Mouse (Mus musculus) layer of hippocampus, adult 18-20 months (tissue): ENCODE measurements around the gene Rnf168. TPM values are rescaled to one million over a fixed set of nuclear protein-coding genes. Genes with fewer than 3 reads are reported as not detected.

ENCODE experiments used
- DNase-seq, 2 experiments: peaks; one replicate each; pipeline ENCODE4 v3.0.0; 2022; ENCODE audit warnings: low spot score in 2 of 2
- microRNA-seq, 2 experiments: library from miRNA; unstranded; fragments of <30 nt; microRNA quantifications; one replicate each; pipeline ENCODE4 v1.2.0; 2021
- total RNA-seq, 2 experiments: library from RNA; stranded (reverse); gene quantifications; 2 replicates each; pipeline ENCODE4 v1.2.3; 2021

The Rnf168 gene
- total RNA-seq, 2 experiments from 2014 or later = 26.7 to 30.9 TPM

- no peak for DNase-seq
These were observed 35.6 kb downstream of the Rnf168 start for GRCm38 (mm10) chr16:32312859-32313258.

- no peak for DNase-seq
These were observed 39.3 kb downstream of the Rnf168 start for GRCm38 (mm10) chr16:32316601-32317000.

- DNase-seq = no peak
These were observed 46.7 kb downstream of the Rnf168 start for GRCm38 (mm10) chr16:32323953-32324352.

- DNase-seq = no peak
These were observed 53.8 kb downstream of the Rnf168 start for GRCm38 (mm10) chr16:32330876-32331670.

- peak; percentile 97 to 98 for DNase-seq
These were observed 54.8 kb downstream of the Rnf168 start, which contains the start of gene Ubxn7 for GRCm38 (mm10) chr16:32332040-32332555. Gene Ubxn7 (plus strand): TSS chr16:32332257.

- peak; percentile 11 to 47 for DNase-seq
These were observed 55.6 kb downstream of the Rnf168 start for GRCm38 (mm10) chr16:32332556-32333511.

- no peak for DNase-seq
These were observed 57.9 kb downstream of the Rnf168 start for GRCm38 (mm10) chr16:32335146-32335545.

- DNase-seq = no peak
These were observed 58.9 kb downstream of the Rnf168 start for GRCm38 (mm10) chr16:32336026-32336780.

GRCm38 (mm10) chr16:32337001-32337400 is 59.7 kb downstream of the Rnf168 start:
- no peak for DNase-seq

- DNase-seq = no peak
These were observed 63.2 kb downstream of the Rnf168 start for GRCm38 (mm10) chr16:32340451-32340850.

- no peak for DNase-seq
These were observed 68.3 kb downstream of the Rnf168 start for GRCm38 (mm10) chr16:32345521-32345920.

- DNase-seq = no peak
These were observed 73.5 kb downstream of the Rnf168 start for GRCm38 (mm10) chr16:32350776-32351175.

Small RNAs within 50 kb of the gene (microRNA-seq; reads per million reads assigned to microRNA genes)
- gene Mir1946a = 0 reads per million in 2 experiments

Other genes starting within 250 kb of the Rnf168 start
- gene Pak2, start 198.1 kb upstream of the Rnf168 start, total RNA-seq = 10 to 100 TPM; 28.7 to 29.8 TPM
- 10 to 100 TPM; 23.4 to 25.2 TPM for gene Pigx, start 177.7 kb upstream of the Rnf168 start, total RNA-seq
- 10 to 100 TPM; 65.8 to 66.3 TPM for gene Cep19, start 177.7 kb upstream of the Rnf168 start, total RNA-seq
- gene Nrros, start 111.9 kb upstream of the Rnf168 start, total RNA-seq = 10 to 100 TPM; 10.1 to 12.4 TPM
- not detected for gene Bex6, start 97.6 kb upstream of the Rnf168 start, total RNA-seq
- 10 to 100 TPM; 46.3 to 47.5 TPM for gene Fbxo45, start 30.3 kb upstream of the Rnf168 start, total RNA-seq
- gene Wdr53, start 30.2 kb upstream of the Rnf168 start, total RNA-seq = 10 to 100 TPM; 13.2 to 14.0 TPM
- under 1 TPM; 0.30 to 0.45 TPM for gene Smco1, start 6.0 kb upstream of the Rnf168 start, total RNA-seq
- 10 to 100 TPM; 46.4 to 52.4 TPM for gene Ubxn7, start 54.8 kb downstream of the Rnf168 start, total RNA-seq
- not detected for gene Tm4sf19, start 123.0 kb downstream of the Rnf168 start, total RNA-seq
- gene Tctex1d2, start 142.2 kb downstream of the Rnf168 start, total RNA-seq = 10 to 100 TPM; 11.9 to 15.5 TPM
- gene Pcyt1a, start 153.5 kb downstream of the Rnf168 start, total RNA-seq = 10 to 100 TPM; 31.0 to 36.9 TPM
- not detected for gene Slc51a, start 210.4 kb downstream of the Rnf168 start, total RNA-seq
- gene Zdhhc19, start 218.8 kb downstream of the Rnf168 start, total RNA-seq = not detected